Mouse (Mus musculus): ENCODE measurements at regions not wholly inside any gene's neighbourhood (a gene's known extent, or its start where the extent isn't known, plus 50 kb on each side); places are given as distances from the start of the nearest gene placed in this dataset.

GRCm38 (mm10) chr6:148539207-148539960, 95.2 kb upstream of the Tmtc1 start:
- no peak for DNase-seq

GRCm38 (mm10) chr6:148534364-148534763, 90.2 kb upstream of the Tmtc1 start:
- no peak for DNase-seq

GRCm38 (mm10) chr6:148531068-148531467, 86.9 kb upstream of the Tmtc1 start:
- DNase-seq: no peak

GRCm38 (mm10) chr6:148528611-148529010, 84.4 kb upstream of the Tmtc1 start:
- DNase-seq: no peak

- DNase-seq: no peak
Observed at GRCm38 (mm10) chr6:148522893-148523292, 78.7 kb upstream of the Tmtc1 start.

- no peak for DNase-seq
Observed at GRCm38 (mm10) chr6:148517536-148518245, 73.5 kb upstream of the Tmtc1 start.

GRCm38 (mm10) chr6:148516654-148517053, 72.5 kb upstream of the Tmtc1 start:
- DNase-seq: no peak

GRCm38 (mm10) chr6:148515105-148515504, 70.9 kb upstream of the Tmtc1 start:
- no peak for DNase-seq

GRCm38 (mm10) chr6:148514645-148515044, 70.5 kb upstream of the Tmtc1 start:
- no peak for DNase-seq

GRCm38 (mm10) chr6:148514124-148514523, 69.9 kb upstream of the Tmtc1 start:
- DNase-seq: no peak

- no peak for DNase-seq
Observed at GRCm38 (mm10) chr6:148513134-148513533, 68.9 kb upstream of the Tmtc1 start.

- no peak for DNase-seq
Observed at GRCm38 (mm10) chr6:148505325-148505724, 61.1 kb upstream of the Tmtc1 start.

GRCm38 (mm10) chr6:148500251-148501179, 56.3 kb upstream of the Tmtc1 start:
- DNase-seq: no peak
